Mouse (Mus musculus) small intestine, adult 10 weeks (tissue): ENCODE measurements around the gene Fahd1. TPM values are rescaled to one million over a fixed set of nuclear protein-coding genes. Genes with fewer than 3 reads are reported as not detected.

Source experiments
- polyA plus RNA-seq: library from polyadenylated mRNA; stranded (reverse); fragments of 350-450 nt; fragmentation: Illumina TruSeq; extraction: RNeasy Lipid Tissue Mini Kit (QIAGEN cat#74804); gene quantifications from one replicate; pipeline ENCODE4 v1.2.3, GENCODE M21; 2014; ENCODE audit warnings: low replicate concordance

Fahd1 gene
- 510 TPM for polyA plus RNA-seq

DNA sequence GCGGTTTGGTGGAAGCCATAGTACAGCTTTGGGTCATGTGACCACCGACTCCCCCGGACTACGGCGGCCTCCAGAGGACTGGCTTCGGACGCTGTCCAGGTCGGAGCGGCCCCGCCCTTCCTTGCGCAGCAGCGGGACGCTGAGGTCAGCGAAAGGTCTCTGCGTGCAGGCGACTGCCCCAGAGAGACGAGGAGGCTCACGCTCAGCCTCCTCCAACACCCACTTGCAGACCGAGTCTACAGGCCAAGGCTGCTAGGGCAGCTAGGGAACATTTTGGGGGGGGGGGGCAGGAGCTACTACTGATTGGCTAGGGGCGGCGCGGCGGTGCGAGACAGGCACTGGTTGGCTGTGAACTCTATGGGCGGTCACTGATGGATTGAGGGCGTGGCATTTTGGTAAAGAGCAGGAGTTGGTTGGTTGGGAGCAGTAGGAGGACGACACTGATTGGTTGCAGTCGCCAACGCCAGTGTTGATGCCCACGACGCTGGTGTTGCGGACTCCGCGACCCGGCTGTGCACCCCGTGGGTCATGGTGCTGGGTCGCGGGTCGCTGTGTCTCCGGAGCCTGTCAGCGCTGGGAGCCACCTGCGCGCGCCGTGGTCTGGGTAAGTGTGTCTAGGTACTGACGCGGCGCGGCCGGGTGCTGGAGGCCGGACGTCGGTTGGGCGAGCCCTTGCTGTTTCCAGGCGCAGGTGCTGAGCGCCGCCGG, at the start of gene Fahd1:
Fahd1 (minus strand) TSS at position 300 of the 708 bp plus-strand sequence.

GRCm38 (mm10) chr17:24896241-24896992, 46.3 kb upstream of the Fahd1 start, which contains the start of gene Nme3:
Gene Nme3 (plus strand): TSS chr17:24896500.

DNA sequence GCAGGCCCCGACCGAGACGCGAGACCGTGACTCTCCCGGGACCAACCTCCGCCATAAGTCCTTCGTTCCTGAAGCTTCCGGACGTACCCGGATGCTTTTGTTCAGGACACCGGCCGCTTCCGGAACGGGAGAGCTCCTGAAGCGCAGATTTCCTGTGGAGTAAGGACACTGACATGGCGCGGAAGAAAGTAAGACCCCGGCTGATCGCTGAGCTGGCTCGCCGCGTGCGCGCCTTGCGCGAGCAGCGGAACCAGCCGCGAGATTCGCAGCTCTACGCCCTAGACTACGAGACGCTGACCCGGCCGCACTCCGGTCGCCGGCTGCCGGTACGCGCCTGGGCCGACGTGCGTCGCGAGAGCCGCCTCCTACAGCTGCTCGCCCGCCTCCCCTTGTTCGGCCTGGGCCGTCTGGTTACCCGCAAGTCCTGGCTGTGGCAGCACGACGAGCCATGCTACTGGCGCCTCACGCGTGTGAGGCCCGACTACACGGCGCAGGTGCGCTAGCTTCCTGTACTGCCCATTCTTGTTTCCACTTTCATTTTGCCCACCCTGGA, 44.9 kb upstream of the Fahd1 start, which contains the start of the genes Eme2 and Mrps34:
Eme2 (minus strand) TSS at position 93 of the 553 bp plus-strand sequence.
Mrps34 (plus strand) TSS at position 122 of the 553 bp plus-strand sequence.

DNA sequence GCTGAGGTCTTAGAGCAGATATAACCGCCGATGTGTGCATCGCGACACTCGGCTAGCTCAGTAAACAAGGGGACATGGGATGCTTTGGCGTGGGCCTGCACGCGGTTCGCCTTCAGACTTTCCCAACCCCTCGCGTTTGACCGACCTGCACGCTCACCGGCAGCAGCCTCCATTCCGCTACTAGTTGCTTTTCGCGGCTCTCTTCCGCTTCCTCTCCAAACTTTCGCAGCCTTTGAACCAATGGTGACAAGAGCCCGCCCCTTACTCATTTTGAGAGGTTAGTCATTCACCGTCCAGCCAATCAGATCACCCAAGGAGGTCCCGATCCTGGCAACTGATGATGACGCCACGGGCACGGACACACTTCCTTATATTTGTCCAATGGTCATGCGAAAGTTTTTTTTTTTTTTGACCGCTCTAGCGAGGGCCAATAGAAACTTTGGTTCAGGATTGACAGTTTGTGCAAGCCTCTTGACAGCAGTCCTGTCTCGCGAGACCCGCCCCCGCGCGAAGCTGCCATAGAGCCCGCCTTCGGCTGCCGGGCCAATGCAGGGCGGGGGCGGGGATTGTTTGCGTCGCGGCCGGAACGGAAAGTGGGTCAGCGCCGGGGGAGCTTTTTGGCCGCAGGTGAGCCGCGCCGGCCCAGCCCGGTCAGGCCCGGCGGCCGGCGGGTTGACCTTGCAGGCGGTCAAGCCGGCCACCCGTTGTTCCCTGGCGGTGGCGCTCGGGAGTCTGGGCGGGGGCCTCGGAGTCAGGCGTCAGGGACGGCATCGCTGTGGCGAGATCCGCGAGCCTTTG, 36.2 kb upstream of the Fahd1 start, which contains the start of the genes Nubp2 and Spsb3:
Nubp2 (minus strand) TSS at position 216 of the 798 bp plus-strand sequence.
Spsb3 (plus strand) TSS at position 510 of the 798 bp plus-strand sequence.

DNA sequence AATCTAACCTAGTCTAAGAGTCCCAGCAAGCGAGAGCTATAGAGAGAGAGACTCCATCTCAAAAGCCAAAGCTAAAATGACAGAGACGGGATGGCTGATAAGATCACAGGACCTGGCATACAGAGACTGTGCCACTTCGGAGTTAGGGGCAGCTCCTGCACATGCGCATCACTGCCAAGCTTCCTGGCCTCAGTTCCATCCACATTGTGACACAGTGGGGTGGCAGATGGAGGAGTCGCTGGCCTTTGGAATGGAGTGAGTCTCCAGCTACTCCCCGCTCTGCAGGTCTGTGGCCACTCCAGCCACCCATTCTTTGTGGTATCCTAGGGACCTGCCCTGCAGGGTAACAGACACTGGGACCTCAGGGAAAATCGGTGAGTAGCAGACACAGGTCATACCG, 15.6 kb upstream of the Fahd1 start, which contains the start of gene Igfals:
Igfals (plus strand) TSS at position 222 of the 400 bp plus-strand sequence.

DNA sequence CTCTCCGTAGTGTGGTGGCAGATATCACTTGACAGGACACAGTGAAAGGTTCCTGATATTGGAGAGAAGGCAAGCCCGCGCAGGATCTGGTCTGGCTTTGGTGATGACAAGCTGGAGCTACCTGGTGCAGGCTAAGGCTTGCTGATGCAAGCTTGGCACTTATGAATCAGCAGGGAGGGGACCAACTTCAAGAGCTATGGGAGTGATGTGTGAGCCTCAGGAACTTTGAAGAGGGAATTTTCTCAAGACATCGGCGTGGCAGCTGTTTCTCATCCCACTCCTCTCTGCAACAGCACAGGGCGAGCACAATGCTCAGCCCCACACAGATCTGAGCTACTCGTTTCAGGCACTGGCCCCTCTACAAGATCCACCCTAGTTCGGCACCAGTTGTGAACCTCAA, 10.3 kb downstream of the Fahd1 start, which contains the start of gene Hagh:
Hagh (plus strand) TSS at position 302 of the 400 bp plus-strand sequence.

GRCm38 (mm10) chr17:24803952-24804951, 45.9 kb downstream of the Fahd1 start, which contains the start of gene Meiob:
Gene Meiob (plus strand): TSS chr17:24804289.

Other genes starting within 250 kb of the Fahd1 start
- gene Tsc2, start 217.7 kb downstream of the Fahd1 start, polyA plus RNA-seq = 3.3 TPM
- gene Nthl1, start 217.7 kb downstream of the Fahd1 start, polyA plus RNA-seq = not detected
- 3.3 TPM for gene Slc9a3r2, start 200.0 kb downstream of the Fahd1 start, polyA plus RNA-seq
- gene Npw, start 191.9 kb downstream of the Fahd1 start, polyA plus RNA-seq = not detected
- gene Zfp598, start 180.7 kb downstream of the Fahd1 start, polyA plus RNA-seq = 1.8 TPM
- gene Syngr3, start 160.4 kb downstream of the Fahd1 start, polyA plus RNA-seq = 0.37 TPM
- gene Gfer, start 154.2 kb downstream of the Fahd1 start, polyA plus RNA-seq = 6.1 TPM
- 3.7 TPM for gene Noxo1, start 154.1 kb downstream of the Fahd1 start, polyA plus RNA-seq
- not detected for gene Tbl3, start 142.7 kb downstream of the Fahd1 start, polyA plus RNA-seq
- not detected for gene Rnf151, start 132.3 kb downstream of the Fahd1 start, polyA plus RNA-seq
- gene Rps2, start 132.2 kb downstream of the Fahd1 start, polyA plus RNA-seq = 275 TPM
- gene Ndufb10, start 125.9 kb downstream of the Fahd1 start, polyA plus RNA-seq = 66.2 TPM
- not detected for gene Rpl3l, start 122.5 kb downstream of the Fahd1 start, polyA plus RNA-seq
- 2.0 TPM for gene Msrb1, start 113.7 kb downstream of the Fahd1 start, polyA plus RNA-seq
- not detected for gene Hs3st6, start 97.4 kb downstream of the Fahd1 start, polyA plus RNA-seq
- gene Meiob, start 46.1 kb downstream of the Fahd1 start, polyA plus RNA-seq = 1.4 TPM
- 13.4 TPM for gene Hagh, start 10.2 kb downstream of the Fahd1 start, polyA plus RNA-seq
- gene Igfals, start 15.6 kb upstream of the Fahd1 start, polyA plus RNA-seq = not detected
- gene Nubp2, start 36.0 kb upstream of the Fahd1 start, polyA plus RNA-seq = 1.6 TPM
- gene Spsb3, start 36.3 kb upstream of the Fahd1 start, polyA plus RNA-seq = not detected
- gene Eme2, start 44.7 kb upstream of the Fahd1 start, polyA plus RNA-seq = 1.1 TPM
- not detected for gene Mrps34, start 44.8 kb upstream of the Fahd1 start, polyA plus RNA-seq
- gene Nme3, start 46.1 kb upstream of the Fahd1 start, polyA plus RNA-seq = 0.71 TPM
- gene Mapk8ip3, start 86.6 kb upstream of the Fahd1 start, polyA plus RNA-seq = 3.5 TPM
- 65.7 TPM for gene Jpt2, start 110.3 kb upstream of the Fahd1 start, polyA plus RNA-seq
- 7.6 TPM for gene Cramp1l, start 165.4 kb upstream of the Fahd1 start, polyA plus RNA-seq
- 3.7 TPM for gene Ift140, start 165.7 kb upstream of the Fahd1 start, polyA plus RNA-seq
- 2.1 TPM for gene Tmem204, start 233.2 kb upstream of the Fahd1 start, polyA plus RNA-seq